Mouse (Mus musculus): Measurements from ENCODE around the gene Slc43a3. TPM values are rescaled to one million over a fixed set of nuclear protein-coding genes. Genes with fewer than 3 reads are reported as not detected.

The Slc43a3 gene
- polyA plus RNA-seq, 2 experiments, result 32.1 to 73.2 TPM

DNA sequence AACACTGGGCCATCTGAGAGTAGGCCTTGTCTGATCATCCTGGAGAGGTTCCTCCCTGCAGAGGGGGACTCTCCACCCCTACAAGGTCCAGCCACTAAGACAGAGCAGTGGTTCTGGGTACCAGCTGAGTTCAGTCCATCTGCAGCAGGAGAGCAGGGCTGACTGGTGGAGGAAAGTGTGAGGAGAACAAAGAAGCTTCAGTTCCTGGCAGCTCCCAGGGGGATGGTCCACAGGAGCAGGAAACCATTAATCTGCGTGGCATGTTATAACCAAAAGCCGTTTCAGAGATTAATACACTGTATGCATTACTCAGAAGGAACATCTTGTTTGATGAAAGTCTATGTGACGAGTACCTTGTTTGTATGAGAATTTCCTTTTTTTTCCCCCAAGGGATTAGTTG lies 23.7 kb upstream of the Slc43a3 start:
- H3K4me2 ChIP-seq (replicated peaks; ENCODE audit: low read depth, low read length, severe bottlenecking), result no peak overlapping the region
- H3K36me3 ChIP-seq (ENCODE audit: control insufficient read depth, insufficient read depth, low read length), result no peaks in the 10 kb centered on the region
- DNase-seq (ENCODE audit: low spot score), result no peak
- H3K9me3 ChIP-seq (ENCODE audit: control insufficient read depth, low read length), result no peaks in the 10 kb centered on the region
- TF ChIP-seq POLR2A (IDR thresholded peaks at IDR 0.05; ENCODE audit: borderline replicate concordance, extremely low read depth, insufficient read depth, insufficient read length), result no peak
- no peak for ATAC-seq (ENCODE audit: low FRiP score, low read depth)
- WGBS, result 45% methylated on average over 3 of the region's 3 CpGs
- no peak overlapping the region for H3K4me3 ChIP-seq (replicated peaks; ENCODE audit: low read length)
- no peak overlapping the region for H3K27ac ChIP-seq (replicated peaks; ENCODE audit: low read depth, low read length)
- no peak overlapping the region for H3K9ac ChIP-seq (ENCODE audit: low read depth, low read length, severe bottlenecking)
- no peaks in the 10 kb centered on the region for H3K4me1 ChIP-seq (ENCODE audit: control insufficient read depth, insufficient read depth, low read length)
- H3K27me3 ChIP-seq (ENCODE audit: control insufficient read depth, insufficient read depth, low read length), result no peaks in the 10 kb centered on the region

DNA sequence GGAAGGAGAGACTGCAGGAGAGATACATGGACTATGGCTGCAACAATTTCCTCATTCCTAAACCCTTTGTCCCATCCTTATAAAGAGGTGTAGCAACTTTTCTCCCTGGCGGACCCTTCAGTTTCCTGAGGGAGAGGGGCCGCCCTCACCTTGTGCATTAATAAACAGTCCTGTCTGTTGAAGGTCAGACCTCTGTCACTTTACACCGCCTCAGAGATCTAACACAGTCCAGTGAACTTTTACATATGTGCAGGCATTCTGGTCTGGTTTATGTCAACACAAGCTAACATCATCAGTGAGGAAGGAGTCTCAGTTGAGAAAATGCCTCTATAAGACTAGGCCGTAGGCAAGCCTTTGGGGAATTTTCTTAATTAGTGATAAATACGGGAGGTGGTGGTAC lies 22.5 kb upstream of the Slc43a3 start:
- 64% methylated on average over 5 of the region's 5 CpGs for WGBS
- no peak overlapping the region for H3K9ac ChIP-seq (ENCODE audit: low read depth, low read length, severe bottlenecking)
- DNase-seq (ENCODE audit: low spot score) (no peak), ATAC-seq (ENCODE audit: low FRiP score, low read depth) (no peak)
- no peak for TF ChIP-seq POLR2A (IDR thresholded peaks at IDR 0.05; ENCODE audit: borderline replicate concordance, extremely low read depth, insufficient read depth, insufficient read length)
- no peak overlapping the region for H3K27ac ChIP-seq (replicated peaks; ENCODE audit: low read depth, low read length)
- H3K4me2 ChIP-seq (replicated peaks; ENCODE audit: low read depth, low read length, severe bottlenecking), result no peak overlapping the region
- H3K36me3 ChIP-seq (ENCODE audit: control insufficient read depth, insufficient read depth, low read length), result no peaks in the 10 kb centered on the region
- H3K9me3 ChIP-seq (ENCODE audit: control insufficient read depth, low read length), result no peaks in the 10 kb centered on the region
- no peaks in the 10 kb centered on the region for H3K27me3 ChIP-seq (ENCODE audit: control insufficient read depth, insufficient read depth, low read length)
- no peak overlapping the region for H3K4me3 ChIP-seq (replicated peaks; ENCODE audit: low read length)
- no peaks in the 10 kb centered on the region for H3K4me1 ChIP-seq (ENCODE audit: control insufficient read depth, insufficient read depth, low read length)

DNA sequence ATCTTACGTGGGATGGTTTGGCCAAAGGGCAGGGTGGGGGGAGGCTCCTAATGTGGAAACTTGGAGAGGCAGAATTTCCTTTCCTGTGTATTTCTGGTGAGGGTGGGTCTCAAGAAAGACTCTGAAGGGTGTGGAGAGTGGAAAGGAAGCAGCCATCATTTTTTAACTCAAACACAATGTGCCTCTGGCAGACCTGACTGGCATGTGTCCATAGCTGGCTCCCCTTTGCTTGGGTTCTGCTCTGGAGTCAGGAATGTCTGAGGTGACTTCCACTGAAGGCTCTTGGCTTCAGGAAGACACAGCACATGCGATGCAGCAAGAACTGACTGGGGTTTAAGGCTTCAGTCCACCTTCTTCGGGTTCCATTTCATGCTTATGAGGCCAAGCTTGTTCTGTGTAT lies 21.0 kb upstream of the Slc43a3 start:
- Histone ChIP-seq H3K4me1 (ENCODE audit: control insufficient read depth, insufficient read depth, low read length) (no peaks in the 10 kb centered on the region), H3K9me3 (ENCODE audit: control insufficient read depth, low read length) (no peaks in the 10 kb centered on the region), H3K4me3 (replicated peaks; ENCODE audit: low read length) (no peak overlapping the region), H3K27ac (replicated peaks; ENCODE audit: low read depth, low read length) (no peak overlapping the region), H3K27me3 (ENCODE audit: control insufficient read depth, insufficient read depth, low read length) (no peaks in the 10 kb centered on the region), H3K4me2 (replicated peaks; ENCODE audit: low read depth, low read length, severe bottlenecking) (no peak overlapping the region), H3K9ac (ENCODE audit: low read depth, low read length, severe bottlenecking) (no peak overlapping the region), H3K36me3 (ENCODE audit: control insufficient read depth, insufficient read depth, low read length) (no peaks in the 10 kb centered on the region)
- no peak for TF ChIP-seq POLR2A (IDR thresholded peaks at IDR 0.05; ENCODE audit: borderline replicate concordance, extremely low read depth, insufficient read depth, insufficient read length)
- ATAC-seq (ENCODE audit: low FRiP score, low read depth) (no peak), DNase-seq (ENCODE audit: low spot score) (no peak)
- 65% methylated on average over 3 of the region's 3 CpGs for WGBS

DNA sequence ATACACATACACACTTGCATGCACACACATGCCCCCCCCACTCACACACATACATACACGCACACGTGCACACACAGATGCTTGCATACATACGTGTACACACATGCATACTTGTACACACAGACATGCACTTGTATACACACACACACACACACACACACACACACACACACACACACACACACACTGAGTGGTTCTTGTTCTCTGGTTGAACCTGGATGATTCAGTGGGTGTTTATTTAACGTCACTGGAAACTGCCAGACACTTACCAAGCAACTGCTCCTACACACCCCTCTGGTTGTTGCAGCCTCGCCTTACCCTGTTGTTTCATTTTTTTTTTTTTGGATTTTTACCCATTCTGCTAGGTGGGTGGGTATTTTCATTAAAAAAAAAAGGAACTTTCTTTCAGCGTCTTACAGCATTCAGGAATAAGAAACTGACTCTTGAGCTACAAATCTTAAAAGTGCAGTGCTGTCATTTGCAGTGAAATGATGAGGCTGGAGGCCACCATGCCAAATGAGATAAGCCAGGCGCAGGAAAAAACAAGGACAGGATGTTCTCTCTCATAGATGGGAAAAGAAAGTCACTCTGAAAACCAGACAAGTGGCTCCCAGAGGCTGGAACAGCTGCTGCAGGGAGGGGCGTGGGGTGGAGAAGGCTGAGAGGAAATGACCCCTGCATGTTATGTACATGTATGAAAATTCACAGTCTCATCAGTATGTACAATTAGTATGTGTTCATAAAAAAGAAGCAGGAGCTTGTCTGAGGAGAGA lies 19.6 kb upstream of the Slc43a3 start:
- no peak for TF ChIP-seq POLR2A (IDR thresholded peaks at IDR 0.05; ENCODE audit: borderline replicate concordance, extremely low read depth, insufficient read depth, insufficient read length)
- Histone ChIP-seq H3K4me1 (ENCODE audit: control insufficient read depth, insufficient read depth, low read length) (no peaks in the 10 kb centered on the region), H3K9ac (ENCODE audit: low read depth, low read length, severe bottlenecking) (no peak overlapping the region), H3K9me3 (ENCODE audit: control insufficient read depth, low read length) (no peaks in the 10 kb centered on the region), H3K27ac (replicated peaks; ENCODE audit: low read depth, low read length) (no peak overlapping the region), H3K4me2 (replicated peaks; ENCODE audit: low read depth, low read length, severe bottlenecking) (no peak overlapping the region), H3K36me3 (ENCODE audit: control insufficient read depth, insufficient read depth, low read length) (no peaks in the 10 kb centered on the region), H3K27me3 (ENCODE audit: control insufficient read depth, insufficient read depth, low read length) (no peaks in the 10 kb centered on the region), H3K4me3 (replicated peaks; ENCODE audit: low read length) (no peak overlapping the region)
- 73% methylated on average over 8 of the region's 8 CpGs for WGBS
- DNase-seq (ENCODE audit: low spot score) (no peak), ATAC-seq (ENCODE audit: low FRiP score, low read depth) (no peak)

DNA sequence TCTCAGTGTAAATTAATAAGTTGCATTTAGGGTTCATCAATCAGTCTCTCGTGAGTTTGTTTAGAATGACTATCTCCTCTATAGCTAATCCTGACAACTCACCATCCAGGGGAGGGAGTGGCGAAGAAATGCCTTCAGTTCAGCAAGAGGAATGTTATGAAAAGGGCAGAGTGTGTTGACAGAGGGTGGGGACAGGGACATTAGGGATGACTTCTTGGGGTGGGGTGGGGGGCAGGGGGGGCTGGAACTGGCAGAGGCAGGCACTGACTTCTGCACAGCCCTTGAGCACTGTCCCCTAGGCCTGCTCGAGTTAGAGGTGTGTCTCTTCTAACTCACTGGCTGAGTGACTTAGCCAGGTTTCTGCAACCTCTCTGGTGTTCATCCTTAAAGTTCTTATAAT lies 18.2 kb upstream of the Slc43a3 start:
- DNase-seq (ENCODE audit: low spot score), result no peak
- 57% methylated on average over 3 of the region's 3 CpGs for whole genome bisulfite sequencing
- no peak overlapping the region for H3K27ac ChIP-seq (replicated peaks; ENCODE audit: low read depth, low read length)
- H3K9me3 ChIP-seq (ENCODE audit: control insufficient read depth, low read length), result no peaks in the 10 kb centered on the region
- H3K36me3 ChIP-seq (ENCODE audit: control insufficient read depth, insufficient read depth, low read length), result no peaks in the 10 kb centered on the region
- H3K27me3 ChIP-seq (ENCODE audit: control insufficient read depth, insufficient read depth, low read length), result no peaks in the 10 kb centered on the region
- TF ChIP-seq POLR2A (IDR thresholded peaks at IDR 0.05; ENCODE audit: borderline replicate concordance, extremely low read depth, insufficient read depth, insufficient read length), result no peak
- H3K4me3 ChIP-seq (replicated peaks; ENCODE audit: low read length), result no peak overlapping the region
- no peaks in the 10 kb centered on the region for H3K4me1 ChIP-seq (ENCODE audit: control insufficient read depth, insufficient read depth, low read length)
- ATAC-seq (ENCODE audit: low FRiP score, low read depth), result no peak
- no peak overlapping the region for H3K4me2 ChIP-seq (replicated peaks; ENCODE audit: low read depth, low read length, severe bottlenecking)
- no peak overlapping the region for H3K9ac ChIP-seq (ENCODE audit: low read depth, low read length, severe bottlenecking)

Data from limb, embryonic 14.5 days (tissue).